Mouse (Mus musculus): ENCODE data around the gene Angptl6.
"Not testable (repeated sequence)": the region's sequence is repeated elsewhere in the genome, so short reads cannot be mapped to it uniquely, and the experiment has no call there.

Gene Angptl6

DNA sequence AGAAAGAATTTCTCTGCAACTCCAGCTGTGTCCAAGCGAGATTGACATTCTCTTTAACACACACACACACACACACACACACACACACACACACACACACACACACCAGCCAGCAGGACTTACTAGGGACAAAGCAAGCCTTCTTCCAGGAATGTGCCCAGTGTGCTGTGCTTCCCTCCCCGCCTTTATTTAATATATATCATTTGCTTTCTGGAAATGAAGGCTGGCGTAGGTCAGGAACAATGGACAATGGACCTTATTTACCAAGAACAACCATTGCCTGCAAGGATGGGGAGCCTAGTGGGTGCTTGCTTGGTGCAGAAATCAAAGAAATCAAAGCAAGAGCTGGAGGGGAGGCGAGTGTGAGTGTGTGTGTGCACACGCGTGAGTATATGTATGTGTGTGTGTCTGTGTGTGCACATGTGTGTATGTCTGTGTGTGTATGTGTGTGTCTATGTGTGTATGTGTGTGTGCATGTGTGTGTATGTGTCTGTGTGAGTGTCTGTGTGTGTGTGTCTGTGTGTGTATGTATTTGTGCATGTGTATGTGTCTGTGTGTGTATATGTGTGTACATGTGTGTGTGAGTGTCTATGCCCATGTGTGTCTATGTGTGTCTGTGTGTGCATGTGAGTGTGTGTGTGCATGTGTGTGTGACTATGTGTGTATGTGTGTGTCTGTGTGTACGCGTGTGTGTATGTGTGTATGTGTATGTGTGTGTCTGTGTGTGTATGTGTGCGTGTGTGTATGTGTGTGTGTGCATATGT is 42.2 kb downstream of the Angptl6 start:
- DNase-seq (ENCODE audit: low spot score) = no peak

DNA sequence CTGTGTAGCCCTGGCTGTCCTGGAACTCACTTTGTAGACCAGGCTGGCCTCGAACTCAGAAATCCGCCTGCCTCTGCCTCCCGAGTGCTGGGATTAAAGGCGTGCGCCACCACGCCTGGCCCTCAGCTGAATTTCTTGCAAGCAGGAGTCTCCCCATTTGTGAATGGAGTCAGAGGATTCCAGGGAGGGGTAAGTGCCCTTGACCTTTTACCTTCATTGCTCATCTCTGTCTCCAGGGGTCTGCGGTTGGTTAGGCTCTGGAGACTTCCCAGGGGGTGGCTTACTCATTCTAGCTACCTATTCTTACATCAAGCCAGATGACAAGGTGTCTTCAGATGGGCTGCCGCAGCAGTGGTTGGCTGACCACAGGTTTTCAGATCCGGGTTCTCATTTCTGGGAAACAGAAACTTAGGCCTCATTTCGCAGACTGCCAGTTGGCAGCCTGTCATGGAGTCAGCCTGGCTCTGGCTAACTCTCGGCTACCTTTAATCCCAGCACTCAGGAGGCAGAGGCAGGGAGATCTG is 44.0 kb downstream of the Angptl6 start:
- not testable (repeated sequence) for DNase-seq (ENCODE audit: low spot score)

DNA sequence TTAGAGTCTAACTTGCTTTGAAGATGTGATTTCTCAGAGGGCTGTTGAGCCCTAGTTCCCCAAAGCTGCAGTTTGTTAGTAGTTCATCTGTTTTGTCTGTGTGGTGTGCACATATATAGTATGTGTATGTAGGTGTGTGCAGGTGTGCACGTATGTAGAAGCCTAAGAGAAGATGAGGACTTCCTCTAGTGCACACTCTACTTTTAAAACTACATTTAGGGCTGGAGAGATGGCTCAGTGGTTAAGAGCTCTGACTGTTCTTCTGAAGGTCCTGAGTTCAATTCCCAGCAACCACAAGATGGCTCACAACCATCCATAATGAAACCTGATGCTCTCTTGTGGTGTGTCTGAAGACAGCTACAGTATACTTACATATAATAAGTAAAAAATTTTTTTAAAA is 44.6 kb downstream of the Angptl6 start:
- DNase-seq (ENCODE audit: low spot score) = no peak

DNA sequence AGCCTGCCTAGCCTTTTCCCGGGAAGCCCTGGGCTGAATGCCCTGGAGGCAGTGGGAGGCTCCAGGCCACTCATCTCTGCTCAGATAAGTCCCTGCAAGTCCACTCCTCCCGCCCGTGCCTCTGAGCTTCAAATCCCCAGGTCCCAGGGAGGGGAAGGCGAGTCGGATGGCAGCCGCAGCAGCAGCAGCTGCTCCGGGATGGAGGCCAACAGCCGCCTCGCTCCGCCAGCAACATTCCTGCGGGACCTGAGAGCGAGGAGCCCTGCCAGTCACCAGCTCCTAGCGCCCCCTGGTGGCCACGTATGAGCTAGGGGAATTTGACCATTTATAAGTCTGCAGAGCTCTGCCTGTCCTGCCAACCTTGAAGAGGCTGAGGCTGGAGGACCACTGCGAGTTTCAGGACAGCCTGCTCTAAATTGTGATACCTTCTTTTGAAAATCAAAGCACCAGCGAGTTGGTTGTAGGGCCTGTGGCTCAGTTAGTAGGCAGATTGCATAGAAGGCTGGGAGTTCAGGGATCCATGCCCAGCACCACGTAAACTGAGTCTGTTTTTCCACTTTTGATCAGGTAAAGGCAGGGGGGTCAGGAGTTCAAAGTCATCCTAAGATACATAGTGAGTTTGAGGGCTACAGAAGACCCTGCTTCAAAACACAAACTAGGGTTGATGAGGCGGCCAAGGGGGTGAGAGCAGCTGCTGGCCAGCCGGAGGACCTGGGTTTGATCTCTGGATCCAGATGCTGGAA is 48.5 kb downstream of the Angptl6 start:
- DNase-seq (ENCODE audit: low spot score) = peak; percentile 97

DNA sequence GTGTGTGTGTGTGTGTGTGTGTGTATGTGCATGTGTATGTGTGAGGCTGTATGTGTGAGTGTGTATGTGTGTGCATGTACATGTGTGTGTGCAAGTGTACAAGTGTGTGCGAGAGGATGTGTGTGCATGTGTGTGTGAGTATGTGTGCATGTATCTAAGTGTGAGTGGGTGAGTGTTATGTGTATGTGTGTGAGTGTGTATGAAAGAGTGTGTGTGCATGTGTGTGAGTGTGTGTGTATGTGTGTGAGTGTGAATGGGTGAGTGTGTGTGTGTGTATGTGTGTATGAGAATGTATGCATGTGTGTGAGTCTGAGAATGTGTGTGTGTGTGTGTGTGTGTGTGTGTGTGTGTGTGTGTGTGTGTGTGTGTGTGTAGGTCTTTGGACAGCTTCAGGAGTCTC is 51.4 kb downstream of the Angptl6 start:
- DNase-seq (ENCODE audit: low spot score) = no peak

DNA sequence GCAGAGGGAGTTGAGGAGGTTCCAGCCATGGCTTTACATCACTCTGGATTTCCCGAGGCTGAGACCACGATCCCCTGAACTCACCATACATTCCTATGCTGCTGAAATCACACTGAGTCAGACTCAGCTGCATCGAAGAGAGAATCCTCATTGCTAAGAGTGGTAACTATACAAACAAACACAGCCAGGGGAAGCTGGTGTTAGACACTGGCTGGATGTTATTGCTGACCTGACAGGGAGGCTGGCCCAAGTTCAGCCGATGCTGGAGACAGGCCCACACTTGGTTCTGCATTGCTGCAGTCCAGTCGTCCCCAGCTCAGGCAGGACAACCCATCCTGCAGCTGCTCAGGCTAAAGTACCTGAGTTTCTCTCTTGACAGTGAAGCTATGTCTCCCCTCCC is 53.7 kb downstream of the Angptl6 start:
- no peak for DNase-seq (ENCODE audit: low spot score)

All from layer of hippocampus, adult 11-12 months (tissue).